Mouse (Mus musculus) stomach, postnatal 0 days (tissue): Measurements from ENCODE around the gene Mgat4b.

ENCODE experiments used
- CTCF ChIP-seq: IDR thresholded peaks from 2 replicates; pipeline ENCODE4 v1.5.1; 2016; ENCODE audit warnings: antibody characterized with exemption, low read depth, mild to moderate bottlenecking, moderate library complexity
- EP300 ChIP-seq: optimal IDR thresholded peaks from 2 replicates; pipeline ENCODE3; 2016; ENCODE audit warnings: antibody characterized with exemption

DNA sequence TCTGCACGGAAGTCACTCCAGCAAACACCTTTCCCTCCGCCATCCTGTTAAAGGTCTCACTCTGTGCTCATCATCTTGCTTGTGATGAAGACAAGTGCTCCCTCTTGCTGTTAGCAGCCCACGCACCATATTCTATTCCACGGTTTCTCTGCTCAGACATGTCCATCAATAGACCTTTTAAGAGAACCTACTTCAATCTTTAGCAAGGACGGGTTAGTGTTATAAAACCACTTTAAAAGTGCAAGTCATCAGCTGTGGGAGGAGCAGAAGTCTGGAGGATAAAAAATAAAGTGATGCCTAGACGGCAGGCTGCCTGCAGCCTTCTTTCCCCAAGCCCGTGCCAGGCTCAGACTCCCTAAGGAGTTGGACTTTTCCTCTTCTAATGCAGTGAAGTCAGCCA is 45.9 kb downstream of the Mgat4b start:
- TF ChIP-seq EP300 (no peak), CTCF (no peak)
